Mouse (Mus musculus) neutrophil, adult 5-6 weeks (primary cell): ENCODE data around the gene Aplnr. TPM values are rescaled to one million over a fixed set of nuclear protein-coding genes. Genes with fewer than 3 reads are reported as not detected.

Source experiments
- ATAC-seq: fragments of 151-379, 151-347 bp; 2 replicates; pipeline ENCODE4 v1.8.0; 2017; ENCODE audit warnings: mild to moderate bottlenecking, moderate TSS enrichment; ENCODE audit not compliant: insufficient number of reproducible peaks, poor library complexity, low FRiP score, severe bottlenecking; ENCODE audit errors: extremely low read depth
- total RNA-seq: library from RNA; stranded (forward); fragments of 200-1000 nt; gene quantifications from 2 replicates; pipeline ENCODE4 v1.2.3, GENCODE M21; 2017

The Aplnr gene
- total RNA-seq, 1 experiment from 2014 or later = 0.47 TPM

- no peak for ATAC-seq
Measured at GRCm38 (mm10) chr2:85135099-85135498, 926 bp upstream of the Aplnr start.

GRCm38 (mm10) chr2:85136831-85137520 lies 951 bp downstream of the Aplnr start:
- ATAC-seq = no peak

DNA sequence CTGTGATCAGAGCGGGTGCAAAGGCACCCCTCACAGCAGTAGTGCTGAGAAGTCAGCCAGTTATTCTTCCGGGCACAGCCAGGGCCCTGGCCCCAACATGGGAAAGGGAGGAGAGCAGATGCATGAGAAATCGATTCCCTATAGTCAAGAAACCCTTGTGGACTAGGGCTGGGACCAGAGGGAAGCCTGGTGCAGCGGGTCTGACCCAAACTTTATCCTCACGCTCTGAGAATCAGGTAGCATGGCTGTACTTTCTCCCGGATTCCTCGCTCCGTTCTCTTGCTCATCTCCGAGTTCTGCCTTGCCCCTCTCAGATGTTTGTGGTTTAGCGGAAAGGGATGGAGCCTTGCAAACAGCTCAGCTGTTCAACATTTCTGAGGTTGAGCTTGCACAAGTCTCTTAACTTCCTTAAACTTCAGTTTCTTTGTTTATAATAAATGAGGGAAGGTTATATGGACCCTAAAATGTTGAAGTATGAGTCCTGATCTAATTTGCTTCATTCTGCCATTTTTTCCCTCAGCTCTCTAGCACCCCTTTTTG lies 1.6 kb downstream of the Aplnr start:
- ATAC-seq = peak; percentile 26; the same call in 1 of the 2 replicates

DNA sequence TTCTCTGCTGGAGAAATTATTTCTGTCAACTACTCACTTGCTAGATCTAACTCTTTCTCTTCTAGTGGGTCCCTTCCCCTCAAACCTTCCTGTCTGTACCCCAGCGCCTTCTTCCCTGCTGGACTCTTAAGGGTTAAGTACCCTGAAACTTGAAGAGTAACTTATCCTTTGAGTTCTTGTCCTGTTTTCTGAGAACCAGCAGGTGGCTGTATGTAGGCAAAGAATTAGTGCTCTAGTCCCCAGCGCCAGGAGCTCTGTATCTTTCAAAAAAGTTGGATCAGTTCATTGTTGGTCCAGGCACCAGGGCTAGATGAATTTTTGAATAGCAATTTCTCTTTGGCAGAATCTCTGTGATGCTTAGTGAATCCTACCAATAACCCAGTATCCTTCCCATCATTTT lies 2.1 kb downstream of the Aplnr start:
- ATAC-seq = no peak

GRCm38 (mm10) chr2:85139393-85139792 lies 3.4 kb downstream of the Aplnr start:
- ATAC-seq = no peak

GRCm38 (mm10) chr2:85139846-85140245 lies 3.8 kb downstream of the Aplnr start:
- ATAC-seq = no peak

DNA sequence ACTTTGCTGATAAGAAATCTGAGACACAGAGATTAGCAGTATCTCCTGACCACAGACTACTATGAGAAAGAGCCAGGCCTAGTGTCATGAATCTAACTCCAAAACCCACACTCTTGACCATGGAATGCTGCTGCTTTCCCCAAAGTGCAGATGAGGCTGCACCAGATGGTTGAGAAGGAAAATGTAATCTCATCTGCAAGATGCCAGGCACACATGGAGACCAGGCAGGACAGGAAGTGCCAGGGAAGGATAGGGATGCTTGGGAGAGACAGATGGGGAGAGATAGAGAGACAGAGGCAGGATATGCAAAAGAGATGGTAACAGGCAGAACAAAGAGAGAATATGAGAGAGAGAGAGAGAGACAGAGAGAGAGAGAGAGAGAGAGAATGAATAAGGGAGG lies 4.8 kb downstream of the Aplnr start:
- ATAC-seq = no peak

GRCm38 (mm10) chr2:85144908-85145307 lies 8.9 kb downstream of the Aplnr start:
- ATAC-seq = no peak

DNA sequence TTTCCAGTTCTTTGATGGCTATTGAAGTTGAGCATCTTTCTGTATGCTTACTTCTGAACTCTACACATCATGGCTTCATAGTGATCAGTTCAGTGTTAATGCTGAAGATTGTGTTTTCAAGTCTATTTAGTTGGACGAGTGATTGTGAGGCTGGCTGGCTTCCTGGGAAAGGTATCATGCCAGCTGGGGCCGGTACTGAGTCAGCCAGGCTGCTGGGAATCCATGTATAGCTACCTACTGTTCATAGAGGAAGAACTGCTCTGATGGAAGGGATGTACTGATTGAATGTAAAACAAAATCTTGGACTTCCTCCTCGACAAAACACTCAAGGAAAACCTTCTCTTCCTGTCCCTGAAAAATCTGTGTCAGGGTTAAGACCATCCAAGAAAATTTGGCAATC lies 9.3 kb downstream of the Aplnr start:
- no peak for ATAC-seq

DNA sequence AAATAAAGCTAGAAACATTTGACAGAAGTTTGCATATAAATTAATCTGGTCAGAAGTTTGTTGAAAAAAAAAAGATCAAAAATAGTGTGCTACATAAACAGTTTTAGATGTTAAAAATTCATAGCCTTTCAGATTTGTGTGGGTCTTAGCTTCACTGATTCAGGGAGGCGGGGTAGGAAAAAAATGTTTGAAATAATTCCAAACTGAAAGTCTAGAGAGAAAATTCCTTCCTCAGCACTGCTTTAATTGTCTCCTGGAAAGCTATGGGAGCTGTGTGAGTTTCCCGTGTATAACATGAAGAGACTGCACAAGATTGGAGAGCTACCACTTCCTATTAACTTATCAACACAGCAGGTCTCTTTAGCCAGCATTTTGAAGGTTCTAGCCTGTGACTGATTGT lies 11.5 kb downstream of the Aplnr start:
- ATAC-seq = no peak

DNA sequence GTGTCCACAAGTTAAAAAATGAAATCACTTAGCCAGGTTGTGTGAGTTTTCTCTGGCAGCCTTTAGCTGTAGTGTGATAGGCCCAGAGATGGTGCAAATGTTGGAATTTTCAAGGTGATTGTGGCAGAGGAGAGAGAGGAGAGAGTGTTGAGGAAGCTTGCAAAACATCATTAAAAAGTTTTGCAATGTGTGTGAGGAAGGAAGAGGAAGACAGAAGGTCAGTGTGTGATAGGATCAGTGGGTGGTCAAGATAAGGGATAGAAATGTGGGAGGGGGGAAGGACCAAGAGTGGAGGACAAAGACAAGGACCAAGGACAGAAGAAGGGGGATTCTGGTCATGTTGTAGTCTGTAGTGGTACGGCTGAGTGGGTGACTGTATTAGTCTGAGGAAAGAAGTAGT lies 14.3 kb downstream of the Aplnr start:
- ATAC-seq = no peak

DNA sequence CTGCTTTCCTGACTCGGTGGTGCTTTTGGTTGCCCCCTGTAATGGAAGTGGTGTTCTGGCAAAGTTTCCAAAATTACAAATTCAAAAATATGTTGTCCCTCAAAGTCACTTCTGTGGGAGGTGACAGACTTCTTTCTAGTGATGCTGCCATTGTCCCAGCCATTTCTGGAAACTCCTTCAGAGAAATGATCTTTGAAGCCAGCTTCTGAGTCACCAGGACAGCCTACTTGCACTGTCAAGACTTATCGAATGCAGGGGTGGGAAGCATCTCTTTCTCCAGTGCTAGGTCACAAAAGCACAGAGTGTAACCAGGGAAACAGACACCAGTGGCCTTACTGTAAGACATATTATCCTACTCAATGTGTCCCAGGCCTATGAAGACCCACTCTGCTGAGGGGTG lies 15.2 kb downstream of the Aplnr start:
- no peak for ATAC-seq

- ATAC-seq = no peak
Measured at GRCm38 (mm10) chr2:85155334-85155733, 19.3 kb downstream of the Aplnr start.

GRCm38 (mm10) chr2:85156136-85156535 lies 20.1 kb downstream of the Aplnr start:
- ATAC-seq = no peak

DNA sequence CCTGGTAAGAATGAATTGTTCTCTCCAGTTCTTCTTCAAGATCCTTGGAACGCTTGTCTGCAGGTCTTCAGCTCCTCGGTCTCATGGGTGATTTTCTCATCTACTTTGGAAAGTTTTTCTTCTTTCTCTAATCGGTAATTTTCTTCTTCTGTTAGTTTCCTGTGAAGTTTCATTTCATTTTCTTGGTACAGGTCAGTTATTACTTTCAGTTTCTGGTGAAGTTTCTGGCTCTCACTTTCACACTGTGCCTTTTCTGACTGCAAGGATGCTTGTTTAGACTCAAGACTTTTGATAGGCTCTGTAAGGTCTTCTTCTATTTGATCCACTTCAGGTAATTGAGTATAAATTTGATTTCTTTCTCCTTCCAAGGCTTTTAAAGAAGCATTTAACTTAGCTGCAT lies 21.4 kb downstream of the Aplnr start:
- ATAC-seq = no peak

DNA sequence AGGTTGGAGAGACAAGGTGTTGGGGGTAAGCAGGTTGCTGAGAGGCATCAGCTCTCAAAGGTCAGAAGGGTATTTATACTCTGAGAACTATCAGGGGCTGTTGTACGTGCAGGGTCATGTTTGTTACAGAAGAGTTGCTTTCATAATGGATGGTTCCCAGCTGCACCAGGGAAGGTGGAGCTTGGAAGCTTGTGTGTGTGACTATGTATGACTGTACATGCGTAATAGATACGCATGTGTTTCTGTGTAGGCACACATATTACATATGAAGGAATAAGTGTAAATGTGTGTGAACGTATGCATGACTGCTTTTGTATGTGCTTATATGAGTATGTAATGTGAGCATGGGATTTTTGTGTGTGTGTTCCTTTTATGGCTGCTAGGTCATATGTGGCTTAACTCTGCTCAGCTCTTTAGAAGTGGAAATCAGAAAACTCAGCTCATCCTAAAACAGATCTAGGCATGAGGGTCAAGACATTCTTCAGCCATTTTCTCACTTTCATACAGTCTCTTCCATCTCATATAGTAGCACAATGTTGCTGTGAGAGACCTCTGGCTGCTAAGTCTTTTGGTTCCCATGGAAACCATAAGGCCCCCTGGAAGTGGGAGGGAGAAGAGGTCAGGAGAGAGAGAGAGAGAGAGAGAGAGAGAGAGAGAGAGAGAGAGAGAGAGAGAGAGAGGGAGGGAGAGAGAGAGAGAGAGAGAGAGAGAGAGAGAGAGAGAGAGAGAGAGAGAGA lies 25.0 kb downstream of the Aplnr start:
- ATAC-seq = no peak

DNA sequence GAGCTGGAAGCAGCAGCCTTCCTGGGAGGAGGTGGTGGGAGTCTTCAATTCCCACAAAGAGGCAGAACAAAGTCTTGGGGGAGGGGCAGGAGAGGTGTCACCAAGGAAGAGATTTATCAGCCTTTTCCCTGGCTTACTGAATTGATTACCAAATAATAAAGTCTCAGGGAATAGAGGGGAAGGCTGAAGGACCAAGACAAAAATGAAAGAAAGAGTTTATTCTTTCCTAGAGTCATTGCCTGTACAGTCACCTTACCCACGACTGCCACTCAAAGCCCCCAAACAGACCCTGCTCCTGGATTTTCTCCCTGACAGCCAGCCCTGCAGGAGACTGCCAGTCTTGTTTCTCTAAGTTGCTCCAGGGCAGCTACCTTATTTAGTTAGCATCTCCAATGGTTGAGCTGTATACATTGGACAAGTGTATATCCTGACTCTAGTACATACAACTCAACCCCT lies 25.6 kb downstream of the Aplnr start:
- ATAC-seq = no peak

GRCm38 (mm10) chr2:85163311-85164047 lies 27.5 kb downstream of the Aplnr start:
- ATAC-seq = no peak

DNA sequence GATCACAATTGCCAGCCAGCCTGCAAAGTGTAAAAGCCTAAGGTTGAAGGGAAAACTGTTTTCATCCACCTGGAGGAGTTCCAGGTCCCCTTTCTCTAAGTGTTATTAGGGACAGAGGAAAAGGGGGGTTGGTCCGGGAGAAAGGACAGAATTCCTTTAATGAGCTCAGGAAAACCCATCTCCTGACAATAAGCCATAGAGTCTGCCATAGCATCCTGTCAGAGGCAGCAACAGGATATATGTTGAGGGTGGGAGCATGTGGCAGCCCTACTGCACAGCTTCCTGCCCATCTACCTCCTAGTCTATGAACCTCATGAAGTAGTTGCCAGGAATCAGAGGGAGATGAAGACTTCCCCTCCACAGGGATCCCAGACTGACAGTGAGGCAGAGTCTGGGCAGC lies 31.6 kb downstream of the Aplnr start:
- ATAC-seq = no peak

DNA sequence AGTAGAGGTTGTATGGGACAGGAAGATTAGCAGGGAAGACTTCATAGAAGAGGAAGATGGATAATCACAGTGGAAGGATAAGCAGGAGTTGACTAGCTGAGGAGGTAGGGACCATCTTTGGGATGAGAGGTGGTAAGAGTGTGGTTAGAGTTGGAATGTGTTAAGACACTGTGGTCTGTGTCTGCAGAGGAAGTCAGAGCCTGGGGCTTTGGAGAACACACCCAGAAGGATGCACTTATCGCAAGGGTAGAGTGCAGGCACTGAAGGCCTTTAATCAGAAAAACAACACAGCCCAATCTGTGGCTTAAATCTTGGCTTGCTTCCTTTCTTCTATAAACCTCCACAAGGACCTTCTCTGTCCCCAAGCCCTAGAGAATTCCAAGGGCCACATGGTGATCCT lies 32.3 kb downstream of the Aplnr start:
- ATAC-seq = no peak
